Mouse (Mus musculus) cortical plate, adult 2 months (tissue): Measurements from ENCODE around the gene Prm1. TPM values are rescaled to one million over a fixed set of nuclear protein-coding genes. Genes with fewer than 3 reads are reported as not detected.

ENCODE experiments used
- H3K27ac ChIP-seq: fragments of 200-500 bp; 2 replicates; pipeline ENCODE4 v1.5.1; 2012; ENCODE audit warnings: low read length, control low read depth, inconsistent platforms; ENCODE audit not compliant: insufficient read depth
- H3K4me1 ChIP-seq: fragments of 200-500 bp; 2 replicates; pipeline ENCODE4 v1.6.1; 2011; ENCODE audit warnings: low read length; ENCODE audit not compliant: control insufficient read depth, insufficient read depth
- H3K4me3 ChIP-seq: fragments of 200-500 bp; 2 replicates; pipeline ENCODE4 v1.5.1; 2011; ENCODE audit warnings: mild to moderate bottlenecking, low read length, control low read depth; ENCODE audit not compliant: insufficient read depth
- CTCF ChIP-seq: fragments of 200-500 bp; IDR thresholded peaks from 2 replicates; pipeline ENCODE4 v1.5.1; 2011; ENCODE audit warnings: mild to moderate bottlenecking, control low read depth, low read length; ENCODE audit not compliant: insufficient read depth; ENCODE audit errors: extremely low read depth
- POLR2A ChIP-seq: fragments of 200-500 bp; IDR thresholded peaks from 2 replicates; pipeline ENCODE4 v1.6.1; 2011; ENCODE audit warnings: mild to moderate bottlenecking, low read length, control low read depth; ENCODE audit not compliant: insufficient read depth; ENCODE audit errors: extremely low read depth
- polyA plus RNA-seq: library from polyadenylated mRNA; depleted of rRNA; stranded (reverse); fragments of >200 nt; gene quantifications from 2 replicates; pipeline ENCODE4 v1.2.3, GENCODE M21; 2012

Gene Prm1
- polyA plus RNA-seq, 1 experiment = not detected

- H3K4me3 ChIP-seq = no peak overlapping the region
- no peak overlapping the region for H3K27ac ChIP-seq
- no peaks in the 10 kb centered on the region for H3K4me1 ChIP-seq
- TF ChIP-seq CTCF (no peak), POLR2A (no peak)
Observed at GRCm38 (mm10) chr16:10771769-10772510, 33.7 kb downstream of the Prm1 start.

- Histone ChIP-seq H3K4me1 (no peaks in the 10 kb centered on the region), H3K27ac (no peak overlapping the region), H3K4me3 (no peak overlapping the region)
- TF ChIP-seq POLR2A (no peak), CTCF (no peak)
Observed at GRCm38 (mm10) chr16:10770531-10771325, 34.9 kb downstream of the Prm1 start.

- H3K4me3 ChIP-seq = no peak overlapping the region
- H3K4me1 ChIP-seq = no peaks in the 10 kb centered on the region
- no peak for TF ChIP-seq CTCF
- no peak overlapping the region for H3K27ac ChIP-seq
Observed at GRCm38 (mm10) chr16:10769661-10770060, 36.0 kb downstream of the Prm1 start.

GRCm38 (mm10) chr16:10768821-10769220 is 36.8 kb downstream of the Prm1 start:
- H3K4me1 ChIP-seq = no peaks in the 10 kb centered on the region

GRCm38 (mm10) chr16:10767158-10767557 is 38.5 kb downstream of the Prm1 start:
- no peaks in the 10 kb centered on the region for H3K4me1 ChIP-seq
- TF ChIP-seq CTCF (peak; percentile 83), POLR2A (no peak)
- H3K4me3 ChIP-seq = no peak overlapping the region
- H3K27ac ChIP-seq = no peak overlapping the region

More at GRCm38 (mm10) chr16:10768821-10769220, 36.8 kb downstream of the Prm1 start:
- Histone ChIP-seq H3K4me3 (no peak overlapping the region), H3K27ac (no peak overlapping the region)
- TF ChIP-seq POLR2A (no peak), CTCF (no peak)

GRCm38 (mm10) chr16:10764323-10764722 is 41.3 kb downstream of the Prm1 start:
- Histone ChIP-seq H3K4me1 (no peaks in the 10 kb centered on the region), H3K27ac (no peak overlapping the region), H3K4me3 (no peak overlapping the region)
- TF ChIP-seq CTCF = no peak
- TF ChIP-seq POLR2A = no peak

- no peak overlapping the region for H3K27ac ChIP-seq
- no peak for TF ChIP-seq CTCF
- no peak for TF ChIP-seq POLR2A
- H3K4me1 ChIP-seq = no peaks in the 10 kb centered on the region
- H3K4me3 ChIP-seq = no peak overlapping the region
Observed at GRCm38 (mm10) chr16:10763540-10764264, 41.9 kb downstream of the Prm1 start.

GRCm38 (mm10) chr16:10762569-10763180 is 43.0 kb downstream of the Prm1 start:
- TF ChIP-seq POLR2A (no peak), CTCF (no peak)
- H3K4me1 ChIP-seq = no peaks in the 10 kb centered on the region
- no peak overlapping the region for H3K4me3 ChIP-seq
- no peak overlapping the region for H3K27ac ChIP-seq

GRCm38 (mm10) chr16:10761182-10761581 is 44.5 kb downstream of the Prm1 start:
- no peak for TF ChIP-seq POLR2A
- H3K27ac ChIP-seq = no peak overlapping the region
- no peak overlapping the region for H3K4me3 ChIP-seq
- H3K4me1 ChIP-seq = no peaks in the 10 kb centered on the region
